Mouse (Mus musculus) small intestine, adult 2 months (tissue): ENCODE data around the gene Fam187b. TPM values are rescaled to one million over a fixed set of nuclear protein-coding genes. Genes with fewer than 3 reads are reported as not detected.

Experiments
- H3K27ac ChIP-seq: fragments of 200-500 bp; 2 replicates; pipeline ENCODE4 v1.5.1; 2012; ENCODE audit warnings: low read depth, low read length, control low read depth, inconsistent platforms; ENCODE audit not compliant: insufficient read depth
- H3K27me3 ChIP-seq: fragments of 200-500 bp; 2 replicates; pipeline ENCODE4 v1.6.1; 2012; ENCODE audit warnings: mild to moderate bottlenecking, moderate library complexity, low read length, inconsistent platforms; ENCODE audit not compliant: control insufficient read depth, insufficient read depth
- H3K36me3 ChIP-seq: fragments of 200-500 bp; 2 replicates; pipeline ENCODE4 v1.6.1; 2012; ENCODE audit warnings: mild to moderate bottlenecking, low read length, control low read depth, inconsistent platforms; ENCODE audit not compliant: control insufficient read depth, insufficient read depth
- H3K4me1 ChIP-seq: fragments of 200-500 bp; 2 replicates; pipeline ENCODE4 v1.6.1; 2012; ENCODE audit warnings: low read length, inconsistent platforms, mixed read lengths; ENCODE audit not compliant: control insufficient read depth, insufficient read depth, insufficient read length
- H3K4me3 ChIP-seq: fragments of 200-500 bp; 2 replicates; pipeline ENCODE4 v1.5.1; 2012; ENCODE audit warnings: low read depth, mild to moderate bottlenecking, control low read depth, inconsistent platforms, low read length, moderate library complexity
- CTCF ChIP-seq: fragments of 200-500 bp; IDR thresholded peaks from 2 replicates; pipeline ENCODE4 v1.5.1; 2012; ENCODE audit warnings: low read depth, mild to moderate bottlenecking, control low read depth, inconsistent platforms, low read length, moderate library complexity, mixed read lengths; ENCODE audit not compliant: insufficient replicate concordance, insufficient read length; ENCODE audit errors: extremely low read depth
- POLR2A ChIP-seq: fragments of 200-500 bp; IDR thresholded peaks from 2 replicates; pipeline ENCODE4 v1.6.1; 2012; ENCODE audit warnings: low read depth, mild to moderate bottlenecking, control low read depth, inconsistent platforms, low read length, moderate library complexity
- WGBS: fragments of 180-500 bp; shearing (Covaris S2); methylation state at CpG from one replicate; pipeline ENCODE4 v1.1.7; 2018; 5-methylcytosine and 5-hydroxymethylcytosine counted together
- polyA plus RNA-seq: library from polyadenylated mRNA; depleted of rRNA; stranded (reverse); fragments of >200 nt; gene quantifications from 2 replicates; pipeline ENCODE4 v1.2.3, GENCODE M21; 2012

The Fam187b gene
- polyA plus RNA-seq, 1 experiment = 9.8 TPM

- Histone ChIP-seq H3K36me3 (no peaks in the 10 kb centered on the region), H3K27ac (no peak overlapping the region), H3K4me1 (peaks cover 8% of the 10 kb centered on the region), H3K27me3 (no peaks in the 10 kb centered on the region), H3K4me3 (no peak overlapping the region)
- WGBS = 93% methylated on average over 2 of the region's 2 CpGs
- no peak for TF ChIP-seq CTCF
- no peak for TF ChIP-seq POLR2A
Observed at GRCm38 (mm10) chr7:30996491-30996890, 22.9 kb downstream of the Fam187b start.

- 5% methylated on average over 7 of the region's 7 CpGs for WGBS
- no peaks in the 10 kb centered on the region for H3K36me3 ChIP-seq
- TF ChIP-seq POLR2A = no peak
- no peak for TF ChIP-seq CTCF
- H3K4me1 ChIP-seq = peaks cover 11% of the 10 kb centered on the region
- H3K4me3 ChIP-seq = peak overlapping the region; percentile 39
- no peaks in the 10 kb centered on the region for H3K27me3 ChIP-seq
- peak overlapping the region; percentile 64 for H3K27ac ChIP-seq
Observed at GRCm38 (mm10) chr7:31000505-31001020, 27.0 kb downstream of the Fam187b start.

- Histone ChIP-seq H3K4me3 (no peak overlapping the region), H3K27ac (peak overlapping the region; percentile 23; the same call in 1 of the 2 replicates), H3K27me3 (no peaks in the 10 kb centered on the region), H3K36me3 (no peaks in the 10 kb centered on the region), H3K4me1 (peaks cover 11% of the 10 kb centered on the region)
- 54% methylated on average over 8 of the region's 8 CpGs for WGBS
- TF ChIP-seq POLR2A (no peak), CTCF (no peak)
Observed at GRCm38 (mm10) chr7:31002650-31003049, 29.1 kb downstream of the Fam187b start.

GRCm38 (mm10) chr7:31007775-31008174 is 34.2 kb downstream of the Fam187b start:
- Histone ChIP-seq H3K27me3 (no peaks in the 10 kb centered on the region), H3K4me3 (no peak overlapping the region), H3K36me3 (no peaks in the 10 kb centered on the region), H3K27ac (no peak overlapping the region), H3K4me1 (peaks cover 3% of the 10 kb centered on the region; the same call in 1 of the 2 replicates)
- no peak for TF ChIP-seq POLR2A
- TF ChIP-seq CTCF = no peak
- WGBS = 58% methylated on average over 1 of the region's 1 CpGs

GRCm38 (mm10) chr7:31008175-31008574 is 34.6 kb downstream of the Fam187b start:
- WGBS = 48% methylated on average over 1 of the region's 1 CpGs
- Histone ChIP-seq H3K27ac (no peak overlapping the region), H3K4me1 (peaks cover 3% of the 10 kb centered on the region; the same call in 1 of the 2 replicates), H3K4me3 (no peak overlapping the region), H3K27me3 (no peaks in the 10 kb centered on the region), H3K36me3 (no peaks in the 10 kb centered on the region)
- TF ChIP-seq POLR2A (no peak), CTCF (no peak)

- H3K27me3 ChIP-seq = no peaks in the 10 kb centered on the region
- H3K4me1 ChIP-seq = peaks cover 3% of the 10 kb centered on the region; the same call in 1 of the 2 replicates
- H3K27ac ChIP-seq = no peak overlapping the region
- no peaks in the 10 kb centered on the region for H3K36me3 ChIP-seq
- WGBS = 19% methylated on average over 3 of the region's 3 CpGs
- H3K4me3 ChIP-seq = no peak overlapping the region
- no peak for TF ChIP-seq CTCF
- TF ChIP-seq POLR2A = no peak
Observed at GRCm38 (mm10) chr7:31008889-31009288, 35.3 kb downstream of the Fam187b start.

GRCm38 (mm10) chr7:31012971-31013370 is 39.4 kb downstream of the Fam187b start:
- TF ChIP-seq CTCF = no peak
- no peak for TF ChIP-seq POLR2A
- no peaks in the 10 kb centered on the region for H3K36me3 ChIP-seq
- H3K27ac ChIP-seq = no peak overlapping the region
- no peaks in the 10 kb centered on the region for H3K27me3 ChIP-seq
- H3K4me1 ChIP-seq = peaks cover 9% of the 10 kb centered on the region; the same call in 1 of the 2 replicates
- H3K4me3 ChIP-seq = no peak overlapping the region
- WGBS = 61% methylated on average over 5 of the region's 5 CpGs
